Mouse (Mus musculus): ENCODE measurements around the gene Kctd7. TPM values are rescaled to one million over a fixed set of nuclear protein-coding genes. Genes with fewer than 3 reads are reported as not detected.
A peak's percentile ranks its signal among the peaks of the same experiment; 100 is the strongest.

The Kctd7 gene
- polyA plus RNA-seq (2014; fragmentation: Nextera tagmentation; extraction: Ambion mirVana), result 2.2 and 4.3 TPM in 2 replicates

DNA sequence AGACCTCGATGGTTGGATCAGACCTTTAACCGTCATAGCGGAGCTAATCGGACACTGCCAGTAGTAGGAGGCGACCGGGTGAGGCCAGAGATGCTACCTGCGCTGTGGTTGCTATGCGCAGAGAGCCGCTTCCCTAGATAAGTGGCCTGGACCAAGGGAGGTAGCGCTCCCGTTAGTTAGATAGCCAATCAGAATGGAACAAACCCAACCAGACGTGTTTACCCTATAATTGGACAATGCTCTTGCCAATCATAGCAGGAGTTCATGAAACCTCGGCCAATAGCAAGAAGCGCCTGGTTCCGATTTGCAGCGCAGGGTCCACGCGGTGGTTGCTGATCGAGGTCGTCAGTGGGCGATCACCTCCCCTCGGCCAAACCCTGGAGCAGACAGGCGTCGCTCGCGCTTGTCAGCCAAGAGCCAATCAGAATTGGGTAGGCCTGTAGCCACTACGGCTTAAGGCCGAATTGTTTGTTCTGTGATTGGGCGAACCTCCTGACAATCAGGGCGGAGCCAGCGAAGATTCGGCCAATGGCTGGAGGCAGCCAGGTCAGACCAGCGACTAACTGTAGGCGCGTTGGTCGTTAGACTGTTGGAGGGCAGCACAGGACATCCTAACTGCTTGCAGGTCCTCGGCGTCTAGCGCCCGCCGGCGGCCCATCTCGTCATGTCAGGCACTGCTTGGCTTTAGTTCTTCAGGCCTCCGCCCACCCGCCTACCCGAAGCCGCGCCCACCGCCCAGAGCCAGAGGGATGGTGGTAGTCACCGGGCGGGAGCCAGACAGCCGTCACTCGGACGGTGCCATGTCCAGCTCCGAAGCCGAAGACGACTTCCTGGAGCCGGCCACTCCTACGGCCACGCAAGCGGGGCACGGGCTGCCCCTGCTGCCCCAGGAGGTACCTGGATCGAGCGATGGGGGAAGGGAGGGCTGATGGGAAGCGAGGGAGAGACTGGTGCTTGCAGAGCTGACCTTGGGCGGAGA lies at the start of gene Kctd7:
TSS of gene Kctd7 (plus strand) at position 528 of the 979 bp plus-strand sequence.
- Histone ChIP-seq H3K9me3 (ENCODE audit: control insufficient read depth, low read length) (no peaks in the 10 kb centered on the region), H3K9ac (ENCODE audit: low read depth, low read length) (peak within 1 kb of the TSS; percentile 76), H3K4me3 (ENCODE audit: low read length) (peak within 1 kb of the TSS; percentile 59), H3K4me1 (ENCODE audit: control insufficient read depth, insufficient read depth, low read length) (peaks cover 9% of the 10 kb centered on the region; the same call in 1 of the 2 replicates), H3K27me3 (ENCODE audit: control insufficient read depth, insufficient read depth, low read length) (no peaks in the 10 kb centered on the region), H3K36me3 (ENCODE audit: control insufficient read depth, insufficient read depth, low read length) (no peaks in the 10 kb centered on the region), H3K27ac (ENCODE audit: low read depth, low read length) (peak within 1 kb of the TSS; percentile 62; the same call in 1 of the 2 replicates), H3K4me2 (replicated peaks; ENCODE audit: low read depth, low read length) (peak within 1 kb of the TSS; percentile 96)
- ATAC-seq (ENCODE audit: low FRiP score, low TSS enrichment), result peak; percentile 98
- whole genome bisulfite sequencing, result under 1% methylated on average over 62 of the region's 66 CpGs

- H3K27ac ChIP-seq (ENCODE audit: low read depth, low read length), result no peak overlapping the region
- H3K4me3 ChIP-seq (ENCODE audit: low read length), result no peak overlapping the region
- WGBS, result 68% methylated on average over 12 of the region's 12 CpGs
- no peaks in the 10 kb centered on the region for H3K9me3 ChIP-seq (ENCODE audit: control insufficient read depth, low read length)
- peaks cover 3% of the 10 kb centered on the region; the same call in 1 of the 2 replicates for H3K36me3 ChIP-seq (ENCODE audit: control insufficient read depth, insufficient read depth, low read length)
- H3K27me3 ChIP-seq (ENCODE audit: control insufficient read depth, insufficient read depth, low read length), result no peaks in the 10 kb centered on the region
- no peaks in the 10 kb centered on the region for H3K4me1 ChIP-seq (ENCODE audit: control insufficient read depth, insufficient read depth, low read length)
- no peak overlapping the region for H3K9ac ChIP-seq (ENCODE audit: low read depth, low read length)
- no peak for ATAC-seq (ENCODE audit: low FRiP score, low TSS enrichment)
- no peak overlapping the region for H3K4me2 ChIP-seq (replicated peaks; ENCODE audit: low read depth, low read length)
These were observed 47.9 kb upstream of the Kctd7 start for GRCm38 (mm10) chr5:130096754-130097153.

DNA sequence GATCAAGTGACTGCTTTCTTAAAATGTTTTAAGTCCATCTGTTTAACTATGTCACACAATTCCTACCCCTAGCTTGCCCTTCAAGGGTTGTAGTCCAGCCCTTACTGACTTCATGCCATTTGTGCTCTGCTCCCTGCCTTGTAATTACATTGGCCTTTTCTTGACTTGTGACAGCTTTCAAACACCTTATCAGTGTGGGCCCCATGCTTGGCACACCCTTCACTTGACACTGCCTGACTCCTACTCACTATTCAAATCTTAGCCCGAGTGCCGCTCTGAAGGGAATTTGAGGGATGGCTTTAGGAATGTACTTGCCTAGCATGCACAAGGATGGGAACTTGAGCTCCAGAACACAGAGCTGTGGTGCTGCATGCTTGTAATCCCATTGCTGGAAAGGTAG lies 46.8 kb upstream of the Kctd7 start:
- no peak for ATAC-seq (ENCODE audit: low FRiP score, low TSS enrichment)
- Histone ChIP-seq H3K4me2 (replicated peaks; ENCODE audit: low read depth, low read length) (no peak overlapping the region), H3K27ac (ENCODE audit: low read depth, low read length) (no peak overlapping the region), H3K9ac (ENCODE audit: low read depth, low read length) (no peak overlapping the region), H3K27me3 (ENCODE audit: control insufficient read depth, insufficient read depth, low read length) (no peaks in the 10 kb centered on the region), H3K36me3 (ENCODE audit: control insufficient read depth, insufficient read depth, low read length) (peaks cover 9% of the 10 kb centered on the region), H3K4me3 (ENCODE audit: low read length) (no peak overlapping the region), H3K9me3 (ENCODE audit: control insufficient read depth, low read length) (no peaks in the 10 kb centered on the region), H3K4me1 (ENCODE audit: control insufficient read depth, insufficient read depth, low read length) (no peaks in the 10 kb centered on the region)
- 57% methylated on average over 2 of the region's 2 CpGs for WGBS

DNA sequence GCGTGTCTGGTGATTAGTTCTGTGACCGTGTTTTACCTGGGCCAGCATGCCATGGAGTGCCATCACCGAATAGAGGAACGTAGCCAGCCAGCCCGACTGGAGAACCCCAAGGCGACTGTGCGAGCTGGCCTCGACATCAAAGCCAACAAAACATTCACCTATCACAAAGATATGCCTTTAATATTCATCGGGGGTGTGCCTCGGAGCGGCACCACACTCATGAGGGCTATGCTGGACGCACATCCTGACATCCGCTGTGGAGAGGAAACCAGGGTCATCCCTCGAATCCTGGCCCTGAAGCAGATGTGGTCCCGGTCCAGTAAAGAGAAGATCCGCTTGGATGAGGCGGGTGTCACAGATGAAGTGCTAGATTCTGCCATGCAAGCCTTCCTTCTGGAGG lies 42.9 kb upstream of the Kctd7 start:
- no peak for ATAC-seq (ENCODE audit: low FRiP score, low TSS enrichment)
- no peak overlapping the region for H3K9ac ChIP-seq (ENCODE audit: low read depth, low read length)
- no peak overlapping the region for H3K4me3 ChIP-seq (ENCODE audit: low read length)
- peaks cover 13% of the 10 kb centered on the region for H3K36me3 ChIP-seq (ENCODE audit: control insufficient read depth, insufficient read depth, low read length)
- H3K4me1 ChIP-seq (ENCODE audit: control insufficient read depth, insufficient read depth, low read length), result no peaks in the 10 kb centered on the region
- 96% methylated on average over 17 of the region's 17 CpGs for WGBS
- H3K27ac ChIP-seq (ENCODE audit: low read depth, low read length), result no peak overlapping the region
- no peaks in the 10 kb centered on the region for H3K27me3 ChIP-seq (ENCODE audit: control insufficient read depth, insufficient read depth, low read length)
- no peak overlapping the region for H3K4me2 ChIP-seq (replicated peaks; ENCODE audit: low read depth, low read length)
- no peaks in the 10 kb centered on the region for H3K9me3 ChIP-seq (ENCODE audit: control insufficient read depth, low read length)

DNA sequence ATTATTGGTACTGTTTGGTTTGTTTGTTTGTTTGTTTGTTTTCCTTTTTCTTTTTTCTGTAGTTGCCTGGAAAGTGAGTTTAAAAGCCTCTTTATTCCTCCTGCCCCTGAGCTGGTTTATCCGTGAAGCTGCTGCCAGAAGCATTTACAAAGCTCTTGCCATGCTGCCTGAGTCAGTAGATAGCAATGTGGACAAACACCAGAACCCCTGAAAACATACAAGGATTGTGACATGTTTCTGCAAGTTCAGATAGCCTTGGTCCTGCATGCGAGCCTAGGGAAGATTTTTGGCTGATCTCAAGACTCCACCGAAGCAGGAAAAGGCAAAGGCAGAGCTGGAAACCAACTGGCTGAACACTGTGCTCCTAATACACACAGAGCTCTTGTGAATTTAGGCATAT lies 35.3 kb upstream of the Kctd7 start:
- Histone ChIP-seq H3K27me3 (ENCODE audit: control insufficient read depth, insufficient read depth, low read length) (no peaks in the 10 kb centered on the region), H3K36me3 (ENCODE audit: control insufficient read depth, insufficient read depth, low read length) (peaks cover 2% of the 10 kb centered on the region; the same call in 1 of the 2 replicates), H3K9me3 (ENCODE audit: control insufficient read depth, low read length) (no peaks in the 10 kb centered on the region), H3K4me2 (replicated peaks; ENCODE audit: low read depth, low read length) (no peak overlapping the region), H3K27ac (ENCODE audit: low read depth, low read length) (no peak overlapping the region), H3K9ac (ENCODE audit: low read depth, low read length) (no peak overlapping the region), H3K4me1 (ENCODE audit: control insufficient read depth, insufficient read depth, low read length) (no peaks in the 10 kb centered on the region), H3K4me3 (ENCODE audit: low read length) (no peak overlapping the region)
- WGBS, result 90% methylated on average over 3 of the region's 3 CpGs
- no peak for ATAC-seq (ENCODE audit: low FRiP score, low TSS enrichment)

DNA sequence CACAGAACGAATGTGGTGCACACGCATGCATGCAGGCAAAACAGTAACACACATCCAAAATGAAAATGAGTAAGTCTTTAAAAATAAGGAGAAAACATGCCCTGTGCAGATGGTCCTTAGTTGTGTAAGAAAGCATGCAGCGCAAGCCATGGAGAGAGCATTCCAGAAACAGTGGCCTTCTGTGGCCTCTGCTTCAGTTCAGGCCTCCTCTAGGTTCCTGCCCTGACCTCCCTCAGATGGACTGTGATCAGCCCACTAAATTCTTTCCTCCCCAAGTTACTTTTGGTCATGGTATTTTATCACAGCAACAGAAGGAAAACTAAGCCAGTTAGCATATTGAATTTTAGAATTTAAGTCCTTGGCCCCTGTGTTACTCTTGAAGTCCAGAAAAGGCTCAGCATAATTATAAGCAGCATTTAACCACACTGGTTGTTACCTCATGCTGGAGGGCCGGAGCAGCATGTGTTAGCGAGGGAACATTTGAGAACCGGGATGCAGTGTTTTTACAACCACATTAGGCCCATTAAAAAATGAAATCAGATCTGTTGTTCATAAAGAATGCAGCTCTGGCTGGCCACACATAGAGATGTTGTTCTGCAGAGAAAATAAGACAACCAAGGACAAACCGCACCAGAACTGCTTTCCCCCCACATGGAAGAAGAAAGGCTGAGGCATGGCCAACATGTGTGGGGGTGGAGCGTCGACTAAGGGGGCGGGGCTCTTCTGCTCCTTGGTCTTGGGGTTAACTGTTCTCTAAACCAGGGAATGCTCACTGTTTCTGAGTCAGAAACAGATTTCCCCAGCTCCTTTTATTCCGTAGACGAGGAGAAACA lies 33.8 kb upstream of the Kctd7 start:
- no peaks in the 10 kb centered on the region for H3K4me1 ChIP-seq (ENCODE audit: control insufficient read depth, insufficient read depth, low read length)
- no peak for ATAC-seq (ENCODE audit: low FRiP score, low TSS enrichment)
- WGBS, result 77% methylated on average over 12 of the region's 12 CpGs
- H3K9ac ChIP-seq (ENCODE audit: low read depth, low read length), result no peak overlapping the region
- H3K4me3 ChIP-seq (ENCODE audit: low read length), result no peak overlapping the region
- no peaks in the 10 kb centered on the region for H3K9me3 ChIP-seq (ENCODE audit: control insufficient read depth, low read length)
- H3K27me3 ChIP-seq (ENCODE audit: control insufficient read depth, insufficient read depth, low read length), result no peaks in the 10 kb centered on the region
- H3K27ac ChIP-seq (ENCODE audit: low read depth, low read length), result no peak overlapping the region
- peaks cover 12% of the 10 kb centered on the region for H3K36me3 ChIP-seq (ENCODE audit: control insufficient read depth, insufficient read depth, low read length)
- no peak overlapping the region for H3K4me2 ChIP-seq (replicated peaks; ENCODE audit: low read depth, low read length)

- no peaks in the 10 kb centered on the region for H3K27me3 ChIP-seq (ENCODE audit: control insufficient read depth, insufficient read depth, low read length)
- H3K4me1 ChIP-seq (ENCODE audit: control insufficient read depth, insufficient read depth, low read length), result no peaks in the 10 kb centered on the region
- H3K4me3 ChIP-seq (ENCODE audit: low read length), result no peak overlapping the region
- H3K9ac ChIP-seq (ENCODE audit: low read depth, low read length), result no peak overlapping the region
- no peak for ATAC-seq (ENCODE audit: low FRiP score, low TSS enrichment)
- H3K4me2 ChIP-seq (replicated peaks; ENCODE audit: low read depth, low read length), result no peak overlapping the region
- H3K36me3 ChIP-seq (ENCODE audit: control insufficient read depth, insufficient read depth, low read length), result peaks cover 16% of the 10 kb centered on the region
- no peak overlapping the region for H3K27ac ChIP-seq (ENCODE audit: low read depth, low read length)
- H3K9me3 ChIP-seq (ENCODE audit: control insufficient read depth, low read length), result no peaks in the 10 kb centered on the region
These were observed 32.0 kb upstream of the Kctd7 start for GRCm38 (mm10) chr5:130112653-130113052.

- Histone ChIP-seq H3K9ac (ENCODE audit: low read depth, low read length) (no peak overlapping the region), H3K4me1 (ENCODE audit: control insufficient read depth, insufficient read depth, low read length) (no peaks in the 10 kb centered on the region; the same call in 1 of the 2 replicates), H3K27me3 (ENCODE audit: control insufficient read depth, insufficient read depth, low read length) (no peaks in the 10 kb centered on the region), H3K27ac (ENCODE audit: low read depth, low read length) (no peak overlapping the region), H3K9me3 (ENCODE audit: control insufficient read depth, low read length) (no peaks in the 10 kb centered on the region), H3K36me3 (ENCODE audit: control insufficient read depth, insufficient read depth, low read length) (peaks cover 14% of the 10 kb centered on the region), H3K4me3 (ENCODE audit: low read length) (no peak overlapping the region), H3K4me2 (replicated peaks; ENCODE audit: low read depth, low read length) (no peak overlapping the region)
- 91% methylated on average over 12 of the region's 12 CpGs for WGBS
- no peak for ATAC-seq (ENCODE audit: low FRiP score, low TSS enrichment)
These were observed 28.5 kb upstream of the Kctd7 start for GRCm38 (mm10) chr5:130116116-130116515.
